Mouse (Mus musculus): ENCODE measurements around the gene Mitf.

GRCm38 (mm10) chr6:97950882-97951245 lies 144.0 kb downstream of the Mitf start:
- no peak for TF ChIP-seq CTCF (IDR thresholded peaks at IDR 0.05; ENCODE audit: low read depth, low read length)
- TF ChIP-seq POLR2A (IDR thresholded peaks at IDR 0.05; ENCODE audit: borderline replicate concordance, low read depth, low read length) = no peak

Measured in bone marrow macrophage, adult 2 months (primary cell).